Mouse (Mus musculus) macrophage (primary cell): ENCODE results near the gene Angptl7. TPM values are rescaled to one million over a fixed set of nuclear protein-coding genes. Genes with fewer than 3 reads are reported as not detected.

Experiments
- H3K27ac ChIP-seq: fragments of 350-480 bp; formaldehyde crosslinking; 2 replicates; pipeline ENCODE4 v1.9.0; 2021
- H3K36me3 ChIP-seq: fragments of 350-480 bp; formaldehyde crosslinking; 2 replicates; pipeline ENCODE4 v1.9.0; 2021; ENCODE audit errors: inconsistent target
- H3K4me3 ChIP-seq: fragments of 350-480 bp; formaldehyde crosslinking; 2 replicates; pipeline ENCODE4 v1.9.0; 2021; ENCODE audit errors: inconsistent target
- H3K79me2 ChIP-seq: fragments of 350-480 bp; formaldehyde crosslinking; 2 replicates; pipeline ENCODE4 v1.9.0; 2021; ENCODE audit errors: inconsistent target
- WGBS: methylation state at CpG from one replicate; pipeline ENCODE4 v1.1.7; 2026; ENCODE audit warnings: inconsistent platforms; ENCODE audit not compliant: missing documents; 5-methylcytosine and 5-hydroxymethylcytosine counted together
- polyA plus RNA-seq: library from polyadenylated mRNA; stranded (reverse); fragments of 250-400 nt; gene quantifications from 3 replicates; pipeline ENCODE4 v1.2.4, GENCODE M21; 2018; ENCODE audit warnings: inconsistent platforms
- total RNA-seq, 78 experiments: library from RNA; depleted of rRNA; stranded (reverse); fragments of 250-400 nt; gene quantifications; 1 replicate in 9 of 78; 2 replicates in 24 of 78; 3 replicates in 43 of 78; 4 replicates in 2 of 78; pipeline ENCODE4 v1.2.4; 2018; ENCODE audit warnings: inconsistent platforms in 56 of 78

Angptl7 gene
- 1 to 10 TPM in 1 of 26 experiments, under 1 TPM in 1, not detected in 24; 0.98 to 1.2 TPM for total RNA-seq (2018; cell fraction: chromatin; rRNA removed)
- total RNA-seq (2018; cell fraction: cytosol; rRNA removed) = under 1 TPM in 24 of 26 experiments, not detected in 2; 0.04 to 0.52 (median 0.14) TPM
- under 1 TPM in 2 of 26 experiments, not detected in 24; 0.24 to 0.25 TPM for total RNA-seq (2018; cell fraction: nucleus; rRNA removed)
- polyA plus RNA-seq = 0.14 to 0.32 TPM in 2 of 3 replicates, not detected in the other

- Histone ChIP-seq H3K4me3 (no peak within 1 kb of the TSS), H3K36me3 (peaks cover 36% of the 10 kb centered on the region; the same call in 1 of the 2 replicates), H3K79me2 (no peaks in the 10 kb centered on the region), H3K27ac (no peak within 1 kb of the TSS)
- 90% methylated on average over 4 of the region's 4 CpGs for WGBS
These were observed at the start of gene Angptl7 for GRCm38 (mm10) chr4:148500410-148500867. Gene Angptl7 (minus strand): TSS chr4:148500460.

- H3K27ac ChIP-seq = no peak overlapping the region
- no peaks in the 10 kb centered on the region for H3K79me2 ChIP-seq
- H3K4me3 ChIP-seq = no peak overlapping the region
- 97% methylated on average over 4 of the region's 4 CpGs for WGBS
- H3K36me3 ChIP-seq = peaks cover 83% of the 10 kb centered on the region
These were observed 48.8 kb upstream of the Angptl7 start for GRCm38 (mm10) chr4:148549106-148549505.

- Histone ChIP-seq H3K4me3 (no peak overlapping the region), H3K27ac (no peak overlapping the region), H3K36me3 (peaks cover 96% of the 10 kb centered on the region), H3K79me2 (no peaks in the 10 kb centered on the region)
- WGBS = 94% methylated on average over 3 of the region's 3 CpGs
These were observed 35.6 kb upstream of the Angptl7 start for GRCm38 (mm10) chr4:148535876-148536275.

- Histone ChIP-seq H3K27ac (no peak overlapping the region), H3K4me3 (no peak overlapping the region), H3K36me3 (peaks cover 95% of the 10 kb centered on the region), H3K79me2 (no peaks in the 10 kb centered on the region)
- WGBS = 97% methylated on average over 12 of the region's 12 CpGs
These were observed 33.5 kb upstream of the Angptl7 start for GRCm38 (mm10) chr4:148533613-148534328.

- Histone ChIP-seq H3K79me2 (no peaks in the 10 kb centered on the region), H3K27ac (no peak overlapping the region), H3K4me3 (no peak overlapping the region), H3K36me3 (peaks cover 87% of the 10 kb centered on the region)
- 86% methylated on average over 3 of the region's 3 CpGs for WGBS
These were observed 32.3 kb upstream of the Angptl7 start for GRCm38 (mm10) chr4:148532516-148532915.

- peaks cover 87% of the 10 kb centered on the region for H3K36me3 ChIP-seq
- no peak overlapping the region for H3K27ac ChIP-seq
- WGBS = 85% methylated on average over 4 of the region's 4 CpGs
- no peaks in the 10 kb centered on the region for H3K79me2 ChIP-seq
- H3K4me3 ChIP-seq = no peak overlapping the region
These were observed 31.1 kb upstream of the Angptl7 start for GRCm38 (mm10) chr4:148531341-148531740.

- Histone ChIP-seq H3K4me3 (no peak overlapping the region), H3K36me3 (peaks cover 87% of the 10 kb centered on the region), H3K79me2 (no peaks in the 10 kb centered on the region), H3K27ac (no peak overlapping the region)
- 95% methylated on average over 6 of the region's 6 CpGs for WGBS
These were observed 30.5 kb upstream of the Angptl7 start for GRCm38 (mm10) chr4:148530778-148531177.

GRCm38 (mm10) chr4:148530351-148530750, 30.1 kb upstream of the Angptl7 start:
- Histone ChIP-seq H3K4me3 (no peak overlapping the region), H3K36me3 (peaks cover 88% of the 10 kb centered on the region), H3K27ac (no peak overlapping the region), H3K79me2 (no peaks in the 10 kb centered on the region)
- WGBS = 95% methylated on average over 5 of the region's 5 CpGs

- Histone ChIP-seq H3K27ac (no peak overlapping the region), H3K4me3 (no peak overlapping the region), H3K36me3 (peaks cover 79% of the 10 kb centered on the region), H3K79me2 (no peaks in the 10 kb centered on the region)
- 89% methylated on average over 10 of the region's 10 CpGs for WGBS
These were observed 27.1 kb upstream of the Angptl7 start for GRCm38 (mm10) chr4:148527158-148527910.

- Histone ChIP-seq H3K36me3 (peaks cover 62% of the 10 kb centered on the region), H3K27ac (no peak overlapping the region), H3K79me2 (no peaks in the 10 kb centered on the region), H3K4me3 (no peak overlapping the region)
- 81% methylated on average over 7 of the region's 7 CpGs for WGBS
These were observed 23.3 kb upstream of the Angptl7 start for GRCm38 (mm10) chr4:148523538-148523937.

GRCm38 (mm10) chr4:148518235-148518795, 18.1 kb upstream of the Angptl7 start:
- no peak overlapping the region for H3K27ac ChIP-seq
- WGBS = 98% methylated on average over 5 of the region's 5 CpGs
- peaks cover 63% of the 10 kb centered on the region; the same call in 1 of the 2 replicates for H3K36me3 ChIP-seq
- H3K79me2 ChIP-seq = no peaks in the 10 kb centered on the region
- H3K4me3 ChIP-seq = no peak overlapping the region

- H3K4me3 ChIP-seq = no peak overlapping the region
- H3K27ac ChIP-seq = no peak overlapping the region
- H3K36me3 ChIP-seq = peaks cover 66% of the 10 kb centered on the region; the same call in 1 of the 2 replicates
- H3K79me2 ChIP-seq = no peaks in the 10 kb centered on the region
- WGBS = 100% methylated on average over 4 of the region's 4 CpGs
These were observed 17.5 kb upstream of the Angptl7 start for GRCm38 (mm10) chr4:148517809-148518208.

- Histone ChIP-seq H3K79me2 (no peaks in the 10 kb centered on the region), H3K4me3 (no peak overlapping the region), H3K27ac (no peak overlapping the region), H3K36me3 (peaks cover 64% of the 10 kb centered on the region; the same call in 1 of the 2 replicates)
- WGBS = 87% methylated on average over 2 of the region's 2 CpGs
These were observed 15.1 kb upstream of the Angptl7 start for GRCm38 (mm10) chr4:148515313-148515712.

GRCm38 (mm10) chr4:148513021-148513559, 12.8 kb upstream of the Angptl7 start:
- no peak overlapping the region for H3K27ac ChIP-seq
- WGBS = 92% methylated on average over 6 of the region's 6 CpGs
- H3K79me2 ChIP-seq = no peaks in the 10 kb centered on the region
- no peak overlapping the region for H3K4me3 ChIP-seq
- H3K36me3 ChIP-seq = peaks cover 52% of the 10 kb centered on the region; the same call in 1 of the 2 replicates
